ENCODE assay signal across 16 mouse cellular contexts in the genomic region with DNA sequence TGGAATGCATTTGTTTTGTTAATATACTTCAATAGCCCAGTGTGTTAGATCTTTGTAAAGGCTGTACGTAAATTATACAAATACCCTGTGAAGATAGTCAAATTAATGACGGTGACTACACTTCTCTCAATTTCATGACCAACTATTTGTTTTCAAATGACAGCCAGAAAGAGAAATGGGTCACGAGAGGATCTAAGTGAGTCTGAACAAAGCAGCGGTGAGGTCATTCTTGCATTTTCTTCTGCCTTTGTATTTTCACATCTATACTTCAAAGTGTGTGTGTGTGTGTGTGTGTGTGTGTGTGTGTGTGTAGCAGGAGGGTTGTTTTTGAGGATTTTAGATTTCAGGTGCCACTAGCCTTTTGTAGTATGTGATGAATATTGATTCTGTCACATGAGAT.
"Had no signal": no experiment of that assay in that cellular context is flagged by ENCODE, and none has a peak within 500 bp of the region (broad histone marks: within the 10 kb centered on the region; RNA-seq: fewer than 3 reads in every experiment).

No protein-coding gene starts in this region.

- DNase-seq: lung, adult 18-20 months; lung, embryonic 14.5 days; lung, postnatal 10 days; lung, postnatal 4 days; right cerebral cortex, postnatal 14 days; thymus, adult 2 months; thymus, postnatal 25 days; thymus, postnatal 4 days had no signal

- ATAC-seq: liver, embryonic 12.5 days had no signal

- H3K27ac ChIP-seq: liver, embryonic 12.5 days; liver, embryonic 14.5 days; midbrain, embryonic 12.5 days; neural tube, embryonic 13.5 days; neural tube, embryonic 15.5 days; stomach, embryonic 15.5 days; stomach, postnatal 0 days had no signal

- H3K4me3 ChIP-seq: liver, embryonic 12.5 days; midbrain, embryonic 12.5 days; myocyte; neural tube, embryonic 13.5 days; neural tube, embryonic 15.5 days; stomach, embryonic 15.5 days had no signal

- H3K36me3 ChIP-seq: liver, embryonic 12.5 days; midbrain, embryonic 12.5 days; neural tube, embryonic 13.5 days; neural tube, embryonic 15.5 days; stomach, embryonic 15.5 days had no signal

- H3K9ac ChIP-seq: liver, embryonic 12.5 days; liver, embryonic 14.5 days; lung, embryonic 14.5 days; midbrain, embryonic 12.5 days; neural tube, embryonic 13.5 days; neural tube, embryonic 15.5 days; stomach, embryonic 15.5 days had no signal

- H3K4me2 ChIP-seq: liver, embryonic 12.5 days; lung, embryonic 14.5 days; midbrain, embryonic 12.5 days; neural tube, embryonic 13.5 days; neural tube, embryonic 15.5 days; stomach, embryonic 15.5 days had no signal

- H3K4me1 ChIP-seq: liver, embryonic 12.5 days; midbrain, embryonic 12.5 days; neural tube, embryonic 13.5 days; neural tube, embryonic 15.5 days; stomach, embryonic 15.5 days had no signal

- H3K27me3 ChIP-seq: liver, embryonic 12.5 days; midbrain, embryonic 12.5 days; neural tube, embryonic 13.5 days; neural tube, embryonic 15.5 days; stomach, embryonic 15.5 days had no signal

- H3K9me3 ChIP-seq: liver, embryonic 12.5 days; midbrain, embryonic 12.5 days; neural tube, embryonic 13.5 days; neural tube, embryonic 15.5 days; stomach, embryonic 15.5 days had no signal
